Mouse (Mus musculus): ENCODE results near the gene Gm10719. TPM values are rescaled to one million over a fixed set of nuclear protein-coding genes. Genes with fewer than 3 reads are reported as not detected.
"Not testable (repeated sequence)": the region's sequence is repeated elsewhere in the genome, so short reads cannot be mapped to it uniquely, and the experiment has no call there.

Gene Gm10719
- total RNA-seq, 4 experiments from 2014 or later, result 0.51 to 0.61 TPM; not detected in 2

DNA sequence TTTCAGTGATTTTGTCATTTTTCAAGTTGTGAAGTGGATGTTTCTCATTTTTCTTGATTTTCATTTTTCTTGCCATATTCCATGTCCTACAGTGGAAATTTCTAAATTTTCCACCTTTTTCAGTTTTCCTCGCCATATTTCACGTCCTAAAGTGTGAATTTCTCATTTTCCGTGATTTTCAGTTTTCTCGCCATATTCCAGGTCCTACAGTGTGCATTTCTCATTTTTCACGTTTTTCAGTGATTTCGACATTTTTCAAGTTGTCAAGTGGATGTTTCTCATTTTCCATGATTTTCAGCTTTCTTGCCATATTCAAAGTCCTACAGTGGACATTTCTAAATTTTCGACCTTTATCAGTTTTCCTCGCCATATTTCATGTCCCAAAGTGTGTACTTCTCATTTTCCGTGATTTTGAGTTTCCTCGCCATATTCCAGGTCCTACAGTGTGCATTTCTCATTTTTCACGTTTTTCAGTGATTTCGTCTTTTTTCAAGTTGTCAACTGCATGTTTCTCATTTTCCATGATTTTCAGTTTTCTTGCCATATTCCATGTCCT, 7.8 kb downstream of the Gm10719 start, which contains the start of gene Gm10717:
Gm10717 (plus strand) TSS at position 506 of the 556 bp plus-strand sequence.
- peak; percentile 66 to 67 for DNase-seq (ENCODE audit: low spot score in 2 of 2)

DNA sequence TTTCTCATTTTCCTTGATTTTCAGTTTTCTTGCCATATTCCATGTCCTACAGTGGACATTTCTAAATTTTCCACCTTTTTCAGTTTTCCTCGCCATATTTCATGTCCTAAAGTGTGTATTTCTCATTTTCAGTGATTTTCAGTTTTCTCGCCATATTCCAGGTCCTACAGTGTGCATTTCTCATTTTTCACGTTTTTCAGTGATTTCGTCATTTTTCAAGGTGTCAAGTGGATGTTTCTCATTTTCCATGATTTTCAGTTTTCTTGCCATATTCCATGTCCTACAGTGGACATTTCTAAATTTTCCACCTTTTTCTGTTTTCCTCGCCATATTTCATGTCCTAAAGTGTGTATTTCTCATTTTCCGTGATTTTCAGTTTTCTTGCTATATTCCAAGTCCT, 8.4 kb downstream of the Gm10719 start:
- peak; percentile 78 to 84 for DNase-seq (ENCODE audit: low spot score in 2 of 2)

DNA sequence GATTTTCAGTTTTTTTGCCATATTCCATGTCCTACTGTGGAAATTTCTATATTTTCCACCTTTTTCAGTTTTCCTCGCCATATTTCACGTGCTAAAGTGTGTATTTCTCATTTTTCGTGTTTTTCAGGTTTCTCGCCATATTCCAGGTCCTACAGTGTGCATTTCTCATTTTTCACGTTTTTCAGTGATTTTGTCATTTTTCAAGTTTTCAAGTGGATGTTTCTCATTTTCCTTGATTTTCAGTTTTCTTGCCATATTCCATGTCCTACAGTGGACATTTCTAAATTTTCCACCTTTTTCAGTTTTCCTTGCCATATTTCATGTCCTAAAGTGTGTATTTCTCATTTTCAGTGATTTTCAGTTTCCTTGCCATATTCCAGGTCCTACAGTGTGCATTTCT, 8.9 kb downstream of the Gm10719 start:
- DNase-seq (ENCODE audit: low spot score in 2 of 2), result not testable (repeated sequence)

DNA sequence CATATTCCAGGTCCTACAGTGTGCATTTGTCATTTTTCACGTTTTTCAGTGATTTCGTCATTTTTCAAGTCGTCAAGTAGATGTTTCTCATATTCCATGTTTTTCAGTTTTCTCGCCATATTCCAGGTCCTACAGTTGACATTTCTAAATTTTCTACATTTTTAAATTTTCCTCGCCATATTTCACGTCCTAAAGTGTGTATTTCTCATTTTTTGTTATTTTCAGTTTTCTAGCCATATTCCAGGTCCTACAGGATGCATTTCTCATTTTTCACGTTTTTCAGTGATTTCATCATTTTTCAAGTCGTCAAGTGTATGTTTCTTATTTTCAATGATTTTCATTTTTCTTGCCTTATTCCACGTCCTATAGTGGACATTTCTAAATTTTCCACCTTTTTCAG, 9.5 kb downstream of the Gm10719 start:
- DNase-seq (ENCODE audit: low spot score in 2 of 2), result not testable (repeated sequence)

DNA sequence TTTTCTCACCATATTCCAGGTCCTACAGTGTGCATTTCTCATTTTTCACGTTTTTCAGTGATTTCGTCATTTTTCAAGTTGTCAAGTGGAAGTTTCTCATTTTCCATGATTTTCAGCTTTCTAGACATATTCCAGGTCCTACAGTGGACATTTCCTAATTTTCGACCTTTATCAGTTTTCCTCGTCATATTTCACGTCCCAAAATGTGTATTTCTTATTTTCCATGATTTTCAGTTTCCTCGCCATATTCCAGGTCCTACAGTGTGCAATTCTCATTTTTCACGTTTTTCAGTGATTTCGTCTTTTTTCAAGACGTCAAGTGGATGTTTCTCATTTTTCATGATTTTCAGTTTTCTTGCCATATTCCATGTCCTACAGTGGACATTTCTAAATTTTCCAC, 10.0 kb downstream of the Gm10719 start:
- not testable (repeated sequence) for DNase-seq (ENCODE audit: low spot score in 2 of 2)

DNA sequence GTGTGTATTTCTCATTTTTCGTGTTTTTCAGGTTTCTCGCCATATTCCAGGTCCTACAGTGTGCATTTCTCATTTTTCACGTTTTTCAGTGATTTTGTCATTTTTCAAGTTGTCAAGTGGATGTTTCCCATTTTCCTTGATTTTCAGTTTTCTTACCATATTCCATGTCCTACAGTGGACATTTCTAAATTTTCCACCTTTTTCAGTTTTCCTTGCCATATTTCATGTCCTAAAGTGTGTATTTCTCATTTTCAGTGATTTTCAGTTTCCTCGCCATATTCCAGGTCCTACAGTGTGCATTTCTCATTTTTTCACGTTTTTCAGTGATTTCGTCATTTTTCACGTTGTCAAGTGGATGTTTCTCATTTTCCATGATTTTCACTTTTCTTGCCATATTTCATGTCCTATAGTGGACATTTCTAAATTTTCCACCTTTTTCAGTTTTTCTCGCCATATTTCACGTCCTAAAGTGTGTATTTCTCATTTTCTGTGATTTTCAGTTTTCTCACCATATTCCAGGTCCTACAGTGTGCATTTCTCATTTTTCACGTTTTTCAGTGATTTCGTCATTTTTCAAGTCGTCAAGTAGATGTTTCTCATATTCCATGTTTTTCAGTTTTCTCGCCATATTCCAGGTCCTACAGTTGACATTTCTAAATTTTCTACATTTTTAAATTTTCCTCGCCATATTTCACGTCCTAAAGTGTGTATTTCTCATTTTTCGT, 12.2 kb downstream of the Gm10719 start:
- peak; percentile 60 to 73 for DNase-seq (ENCODE audit: low spot score in 2 of 2)

DNA sequence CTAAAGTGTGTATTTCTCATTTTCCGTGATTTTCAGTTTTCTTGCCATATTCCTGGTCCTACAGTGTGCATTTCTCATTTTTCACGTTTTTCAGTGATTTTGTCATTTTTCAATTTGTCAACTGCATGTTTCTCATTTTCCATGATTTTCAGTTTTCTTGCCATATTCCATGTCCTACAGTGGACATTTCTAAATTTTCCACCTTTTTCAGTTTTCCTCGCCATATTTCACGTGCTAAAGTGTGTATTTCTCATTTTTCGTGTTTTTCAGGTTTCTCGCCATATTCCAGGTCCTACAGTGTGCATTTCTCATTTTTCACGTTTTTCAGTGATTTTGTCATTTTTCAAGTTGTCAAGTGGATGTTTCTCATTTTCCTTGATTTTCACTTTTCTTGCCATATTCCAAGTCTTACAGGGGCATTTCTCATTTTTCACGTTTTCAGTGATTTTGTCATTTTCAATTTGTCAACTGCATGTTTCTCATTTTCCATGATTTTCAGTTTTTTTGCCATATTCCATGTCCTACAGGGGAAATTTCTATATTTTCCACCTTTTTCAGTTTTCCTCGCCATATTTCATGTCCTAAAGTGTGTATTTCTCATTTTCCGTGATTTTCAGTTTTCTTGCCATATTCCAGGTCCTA, 13.6 kb downstream of the Gm10719 start:
- DNase-seq (ENCODE audit: low spot score in 2 of 2), result not testable (repeated sequence)

DNA sequence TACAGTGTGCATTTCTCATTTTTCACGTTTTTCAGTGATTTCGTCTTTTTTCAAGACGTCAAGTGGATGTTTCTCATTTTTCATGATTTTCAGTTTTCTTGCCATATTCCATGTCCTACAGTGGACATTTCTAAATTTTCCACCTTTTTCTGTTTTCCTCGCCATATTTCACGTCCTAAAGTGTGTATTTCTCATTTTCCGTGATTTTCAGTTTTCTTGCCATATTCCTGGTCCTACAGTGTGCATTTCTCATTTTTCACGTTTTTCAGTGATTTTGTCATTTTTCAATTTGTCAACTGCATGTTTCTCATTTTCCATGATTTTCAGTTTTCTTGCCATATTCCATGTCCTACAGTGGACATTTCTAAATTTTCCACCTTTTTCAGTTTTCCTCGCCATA, 17.1 kb downstream of the Gm10719 start, which contains the start of gene Gm17535:
Gm17535 (plus strand) TSS at position 301 of the 400 bp plus-strand sequence.
- DNase-seq (ENCODE audit: low spot score in 2 of 2), result not testable (repeated sequence)

DNA sequence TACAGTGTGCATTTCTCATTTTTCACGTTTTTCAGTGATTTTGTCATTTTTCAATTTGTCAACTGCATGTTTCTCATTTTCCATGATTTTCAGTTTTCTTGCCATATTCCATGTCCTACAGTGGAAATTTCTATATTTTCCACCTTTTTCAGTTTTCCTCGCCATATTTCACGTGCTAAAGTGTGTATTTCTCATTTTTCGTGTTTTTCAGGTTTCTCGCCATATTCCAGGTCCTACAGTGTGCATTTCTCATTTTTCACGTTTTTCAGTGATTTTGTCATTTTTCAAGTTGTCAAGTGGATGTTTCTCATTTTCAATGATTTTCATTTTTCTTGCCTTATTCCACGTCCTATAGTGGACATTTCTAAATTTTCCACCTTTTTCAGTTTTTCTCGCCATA, 19.4 kb downstream of the Gm10719 start, which contains the start of gene Gm10715:
Gm10715 (plus strand) TSS at position 301 of the 400 bp plus-strand sequence.
- not testable (repeated sequence) for DNase-seq (ENCODE audit: low spot score in 2 of 2)

DNA sequence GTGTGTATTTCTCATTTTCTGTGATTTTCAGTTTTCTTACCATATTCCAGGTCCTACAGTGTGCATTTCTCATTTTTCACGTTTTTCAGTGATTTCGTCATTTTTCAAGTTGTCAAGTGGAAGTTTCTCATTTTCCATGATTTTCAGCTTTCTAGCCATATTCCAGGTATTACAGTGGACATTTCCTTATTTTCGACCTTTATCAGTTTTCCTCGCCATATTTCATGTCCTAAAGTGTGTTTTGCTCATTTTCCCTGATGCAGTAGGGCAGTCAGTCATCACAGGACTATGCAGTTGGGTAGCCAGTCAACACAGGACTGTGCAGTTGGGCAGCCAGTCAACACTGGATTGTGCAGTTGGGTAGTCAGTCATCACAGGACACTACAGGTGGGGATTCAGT, 21.0 kb downstream of the Gm10719 start:
- not testable (repeated sequence) for DNase-seq (ENCODE audit: low spot score in 2 of 2)

Small RNAs within 50 kb of the gene (microRNA-seq; reads per million reads assigned to microRNA genes)
- not detected for gene Mir101c

Other genes starting within 250 kb of the Gm10719 start
- gene Gm10722, start 16.5 kb upstream of the Gm10719 start, total RNA-seq (2022), result not detected
- gene Gm11168, start 14.1 kb upstream of the Gm10719 start, total RNA-seq (2022), result not detected
- not detected for gene Gm10721, start 4.3 kb upstream of the Gm10719 start, total RNA-seq (2022)
- gene Gm10720, start 1.8 kb upstream of the Gm10719 start, total RNA-seq (2022), result not detected
- under 1 TPM in 1 of 4 experiments, not detected in 3; 0.62 TPM for gene Gm10718, start 6.1 kb downstream of the Gm10719 start, total RNA-seq (2022)
- not detected for gene Gm10717, start 8.0 kb downstream of the Gm10719 start, total RNA-seq (2022)
- gene Gm17535, start 17.2 kb downstream of the Gm10719 start, total RNA-seq (2022), result not detected
- gene Gm10715, start 19.5 kb downstream of the Gm10719 start, total RNA-seq (2022), result not detected